Mouse (Mus musculus) limb, embryonic 11.5 days (tissue): ENCODE measurements at regions not wholly inside any gene's neighbourhood (a gene's known extent, or its start where the extent isn't known, plus 50 kb on each side); places are given as distances from the start of the nearest gene placed in this dataset.

Experiments
- ATAC-seq: fragments of 200-750 bp; cut with Nextera tagmentation; 2 replicates; pipeline ENCODE4 v1.8.0; 2017; ENCODE audit warnings: low read depth; ENCODE audit not compliant: insufficient number of reproducible peaks, low FRiP score, low TSS enrichment
- DNase-seq: peaks from one replicate; pipeline ENCODE4 v3.0.0-alpha.2; 2015; ENCODE audit warnings: low spot score
- H3K27ac ChIP-seq: fragments of 300-500 bp; sonication (generic); replicated peaks from 2 replicates; pipeline ENCODE4 v1.5.1; 2014; ENCODE audit warnings: low read depth, mild to moderate bottlenecking, low read length
- H3K27me3 ChIP-seq: fragments of 300-500 bp; sonication (generic); 2 replicates; pipeline ENCODE4 v1.6.1; 2014; ENCODE audit warnings: mild to moderate bottlenecking, low read length, mixed read lengths; ENCODE audit not compliant: control insufficient read depth, insufficient read depth
- H3K36me3 ChIP-seq: fragments of 300-500 bp; sonication (generic); 2 replicates; pipeline ENCODE4 v1.6.1; 2014; ENCODE audit warnings: mild to moderate bottlenecking, low read length, moderate library complexity, mixed read lengths; ENCODE audit not compliant: control insufficient read depth, insufficient read depth
- H3K4me1 ChIP-seq: fragments of 300-500 bp; sonication (generic); 2 replicates; pipeline ENCODE4 v1.6.1; 2014; ENCODE audit warnings: low read length, mixed read lengths; ENCODE audit not compliant: control insufficient read depth, insufficient read depth
- H3K4me2 ChIP-seq: fragments of 300-500 bp; sonication (generic); 2 replicates; pipeline ENCODE4 v1.6.1; 2014; ENCODE audit warnings: low read depth, mild to moderate bottlenecking, moderate library complexity; ENCODE audit not compliant: severe bottlenecking
- H3K4me3 ChIP-seq: fragments of 300-500 bp; sonication (generic); 2 replicates; pipeline ENCODE4 v1.5.1; 2014; ENCODE audit warnings: low read depth, low read length
- H3K9ac ChIP-seq: fragments of 300-500 bp; sonication (generic); 2 replicates; pipeline ENCODE4 v1.6.1; 2014; ENCODE audit warnings: mild to moderate bottlenecking, low read length
- H3K9me3 ChIP-seq: fragments of 300-500 bp; sonication (generic); 2 replicates; pipeline ENCODE4 v1.6.1; 2016; ENCODE audit warnings: low read length; ENCODE audit not compliant: control insufficient read depth
- WGBS: fragments of 180-500 bp; shearing (Covaris S2); extraction: QIAGEN DNeasy Blood & Tissue Kit; methylation state at CpG from one replicate; pipeline ENCODE4 v1.1.7; 2014; 5-methylcytosine and 5-hydroxymethylcytosine counted together

DNA sequence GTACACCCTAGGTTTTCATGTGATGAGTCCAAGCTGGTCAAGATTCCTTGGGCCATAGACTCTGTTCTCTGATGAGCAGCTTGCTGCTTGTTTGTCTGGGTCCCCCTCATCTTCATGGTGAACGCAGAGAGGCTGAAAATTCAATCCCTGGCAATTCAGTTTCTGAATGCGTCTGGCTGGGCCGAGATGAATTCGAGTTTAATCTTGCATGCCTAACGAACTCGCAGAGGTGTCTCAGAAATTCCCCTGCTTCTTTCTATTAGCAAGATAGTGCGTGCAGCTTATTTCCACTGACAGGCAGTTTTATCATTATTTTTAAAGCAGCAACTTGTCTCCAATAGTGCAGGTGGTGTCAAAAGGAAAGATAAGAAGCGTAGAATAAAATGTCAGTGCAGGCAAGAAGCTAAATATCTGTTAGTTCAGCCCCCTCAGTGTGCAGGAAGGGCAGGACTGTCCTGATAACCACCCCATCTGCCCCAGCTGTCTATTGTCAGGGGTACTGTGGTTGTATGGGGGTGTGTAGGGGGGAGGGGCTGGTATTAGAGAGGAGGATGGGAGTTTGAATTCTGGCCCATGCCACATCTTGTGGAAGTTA is 86.5 kb upstream of the Gpr139 start:
- ATAC-seq = no peak
- H3K27ac ChIP-seq = no peak overlapping the region
- no peak for DNase-seq
- no peak overlapping the region for H3K9ac ChIP-seq
- H3K4me3 ChIP-seq = no peak overlapping the region
- no peaks in the 10 kb centered on the region for H3K4me1 ChIP-seq
- 90% methylated on average over 8 of the region's 8 CpGs for WGBS
- H3K4me2 ChIP-seq = no peak overlapping the region
- H3K9me3 ChIP-seq = no peaks in the 10 kb centered on the region
- no peaks in the 10 kb centered on the region for H3K27me3 ChIP-seq
- H3K36me3 ChIP-seq = no peaks in the 10 kb centered on the region

GRCm38 (mm10) chr7:119258222-119258621 is 73.8 kb upstream of the Gpr139 start:
- H3K9ac ChIP-seq = no peak overlapping the region
- DNase-seq = no peak

GRCm38 (mm10) chr7:119256916-119257315 is 72.5 kb upstream of the Gpr139 start:
- H3K4me2 ChIP-seq = no peak overlapping the region
- no peaks in the 10 kb centered on the region for H3K36me3 ChIP-seq
- no peak for DNase-seq
- no peak overlapping the region for H3K4me3 ChIP-seq
- 78% methylated on average over 3 of the region's 3 CpGs for WGBS
- ATAC-seq = no peak
- H3K27me3 ChIP-seq = no peaks in the 10 kb centered on the region
- H3K4me1 ChIP-seq = no peaks in the 10 kb centered on the region
- H3K9me3 ChIP-seq = no peaks in the 10 kb centered on the region
- no peak overlapping the region for H3K27ac ChIP-seq
- H3K9ac ChIP-seq = no peak overlapping the region

More at GRCm38 (mm10) chr7:119258222-119258621, 73.8 kb upstream of the Gpr139 start:
- ATAC-seq = no peak
- Histone ChIP-seq H3K9me3 (no peaks in the 10 kb centered on the region), H3K4me1 (no peaks in the 10 kb centered on the region), H3K27me3 (no peaks in the 10 kb centered on the region), H3K4me2 (no peak overlapping the region), H3K36me3 (no peaks in the 10 kb centered on the region), H3K27ac (no peak overlapping the region), H3K4me3 (no peak overlapping the region)
- 89% methylated on average over 3 of the region's 3 CpGs for WGBS

DNA sequence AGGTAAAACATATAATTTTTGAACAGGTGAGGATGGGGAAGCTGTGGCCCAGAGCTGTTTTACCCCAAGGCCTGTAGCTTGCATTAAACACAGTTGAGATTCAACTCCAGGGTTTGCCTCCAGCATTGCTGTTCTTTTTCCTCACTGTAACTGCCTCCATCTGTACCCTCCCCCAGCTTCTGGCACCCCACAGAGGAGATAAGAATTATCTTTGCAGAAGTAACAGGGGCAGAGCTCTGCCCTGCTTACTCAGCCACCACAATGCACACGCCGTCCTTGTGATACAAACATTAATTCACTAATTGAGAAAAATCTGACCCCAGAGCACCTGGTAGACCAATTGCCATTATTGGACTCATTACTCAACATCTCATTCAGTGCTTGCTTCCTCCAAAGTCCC is 68.3 kb upstream of the Gpr139 start:
- no peak overlapping the region for H3K27ac ChIP-seq
- DNase-seq (no peak), ATAC-seq (no peak)
- 88% methylated on average over 2 of the region's 2 CpGs for WGBS
- no peak overlapping the region for H3K4me3 ChIP-seq
- no peak overlapping the region for H3K4me2 ChIP-seq
- H3K36me3 ChIP-seq = no peaks in the 10 kb centered on the region
- no peaks in the 10 kb centered on the region for H3K4me1 ChIP-seq
- no peaks in the 10 kb centered on the region for H3K9me3 ChIP-seq
- no peaks in the 10 kb centered on the region for H3K27me3 ChIP-seq
- H3K9ac ChIP-seq = no peak overlapping the region

GRCm38 (mm10) chr7:119251679-119252078 is 67.3 kb upstream of the Gpr139 start:
- no peak overlapping the region for H3K9ac ChIP-seq
- no peak overlapping the region for H3K4me2 ChIP-seq
- no peak overlapping the region for H3K27ac ChIP-seq
- H3K27me3 ChIP-seq = no peaks in the 10 kb centered on the region
- DNase-seq = no peak
- H3K4me3 ChIP-seq = no peak overlapping the region
- no peak for ATAC-seq
- no peaks in the 10 kb centered on the region for H3K36me3 ChIP-seq
- H3K9me3 ChIP-seq = no peaks in the 10 kb centered on the region
- WGBS = 74% methylated on average over 1 of the region's 1 CpGs
- H3K4me1 ChIP-seq = no peaks in the 10 kb centered on the region

GRCm38 (mm10) chr7:119250381-119250780 is 66.0 kb upstream of the Gpr139 start:
- Histone ChIP-seq H3K27me3 (no peaks in the 10 kb centered on the region), H3K4me3 (no peak overlapping the region), H3K9me3 (no peaks in the 10 kb centered on the region), H3K9ac (no peak overlapping the region), H3K27ac (no peak overlapping the region), H3K36me3 (no peaks in the 10 kb centered on the region), H3K4me1 (no peaks in the 10 kb centered on the region), H3K4me2 (no peak overlapping the region)
- 90% methylated on average over 3 of the region's 3 CpGs for WGBS
- ATAC-seq (no peak), DNase-seq (no peak)

DNA sequence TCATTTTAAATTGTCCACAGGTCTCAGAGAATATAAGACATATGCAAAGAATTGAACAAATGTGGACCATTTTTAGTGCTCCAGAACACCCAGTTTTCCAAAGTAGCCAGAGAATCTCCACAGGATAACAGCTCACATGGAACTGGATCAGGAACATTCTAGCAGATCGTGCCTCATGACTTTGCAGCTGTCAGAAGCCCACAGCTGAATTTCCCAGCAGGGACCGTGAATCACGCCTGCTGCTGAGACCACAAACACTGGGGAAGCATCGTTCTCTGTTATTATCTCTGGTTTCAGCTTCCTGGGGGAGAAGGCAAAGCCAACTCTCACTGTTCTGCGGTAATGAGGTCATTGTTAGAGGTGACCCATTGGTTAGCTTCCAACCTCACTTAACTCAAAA is 60.4 kb upstream of the Gpr139 start:
- DNase-seq = no peak
- no peak for ATAC-seq
- Histone ChIP-seq H3K4me1 (no peaks in the 10 kb centered on the region), H3K9ac (no peak overlapping the region), H3K4me2 (no peak overlapping the region), H3K36me3 (no peaks in the 10 kb centered on the region), H3K9me3 (no peaks in the 10 kb centered on the region), H3K27ac (no peak overlapping the region), H3K4me3 (no peak overlapping the region), H3K27me3 (no peaks in the 10 kb centered on the region)
- WGBS = 86% methylated on average over 5 of the region's 5 CpGs

- ATAC-seq = no peak
- Histone ChIP-seq H3K27ac (no peak overlapping the region), H3K36me3 (no peaks in the 10 kb centered on the region), H3K4me2 (no peak overlapping the region), H3K4me3 (no peak overlapping the region), H3K9ac (no peak overlapping the region), H3K4me1 (no peaks in the 10 kb centered on the region), H3K27me3 (no peaks in the 10 kb centered on the region), H3K9me3 (no peaks in the 10 kb centered on the region)
- WGBS = 89% methylated on average over 6 of the region's 6 CpGs
- DNase-seq = no peak
Observed at GRCm38 (mm10) chr7:119236343-119236742, 51.9 kb upstream of the Gpr139 start.
